ENCODE assay signal across 17 mouse cellular contexts in genomic region chr6:115968700-115969099, GRCm38 (mm10). TPM values are rescaled to one million over a fixed set of nuclear protein-coding genes. Genes with fewer than 3 reads are reported as not detected.
DNase-seq lines count a peak whose midpoint lies in the region; ATAC-seq and TF ChIP-seq lines count a peak whose summit lies in the region.
"Had no signal": no experiment of that assay in that cellular context is flagged by ENCODE, and none has a peak within 500 bp of the region (broad histone marks: within the 10 kb centered on the region; RNA-seq: fewer than 3 reads in every experiment).

No protein-coding gene starts in this region.

- H3K4me2 ChIP-seq in hindbrain, embryonic 12.5 days (replicated peaks) = no peak overlapping the region
- no peak overlapping the region for H3K4me2 ChIP-seq in hindbrain, embryonic 14.5 days (replicated peaks)
- H3K4me2 ChIP-seq in midbrain, embryonic 13.5 days (replicated peaks) = no peak overlapping the region

- no peaks in the 10 kb centered on the region for H3K9me3 ChIP-seq in hindbrain, embryonic 12.5 days (replicated peaks)
- H3K9me3 ChIP-seq in hindbrain, embryonic 14.5 days (ENCODE audit: control insufficient read depth, low read length) = no peaks in the 10 kb centered on the region
- H3K9me3 ChIP-seq in midbrain, embryonic 13.5 days = no peaks in the 10 kb centered on the region

- no peak overlapping the region for H3K27ac ChIP-seq in hindbrain, embryonic 12.5 days
- H3K27ac ChIP-seq in hindbrain, embryonic 14.5 days = no peak overlapping the region
- peak overlapping the region; percentile 26; the same call in 1 of the 2 replicates for H3K27ac ChIP-seq in bone marrow, adult 2 months (ENCODE audit: control insufficient read depth, insufficient read depth, low read depth, low read length, poor library complexity)
- H3K27ac ChIP-seq in midbrain, embryonic 13.5 days = no peak overlapping the region
- H3K27ac ChIP-seq: layer of hippocampus, adult 2 months had no signal

- H3K4me1 ChIP-seq in hindbrain, embryonic 12.5 days = peaks cover 32% of the 10 kb centered on the region
- peaks cover 12% of the 10 kb centered on the region for H3K4me1 ChIP-seq in hindbrain, embryonic 14.5 days (replicated peaks; ENCODE audit: control insufficient read depth, insufficient read depth, low read length)
- peaks cover 17% of the 10 kb centered on the region for H3K4me1 ChIP-seq in bone marrow, adult 2 months (ENCODE audit: control insufficient read depth, insufficient read depth, low read length)
- peaks cover 31% of the 10 kb centered on the region for H3K4me1 ChIP-seq in midbrain, embryonic 13.5 days (replicated peaks)

- no peak overlapping the region for H3K4me3 ChIP-seq in hindbrain, embryonic 12.5 days
- H3K4me3 ChIP-seq in hindbrain, embryonic 14.5 days (replicated peaks; ENCODE audit: low read length) = no peak overlapping the region
- no peak overlapping the region for H3K4me3 ChIP-seq in bone marrow, adult 2 months (replicated peaks; ENCODE audit: control insufficient read depth, low read depth, low read length)
- H3K4me3 ChIP-seq in midbrain, embryonic 13.5 days (replicated peaks) = no peak overlapping the region
- H3K4me3 ChIP-seq: layer of hippocampus, adult 2 months had no signal

- no peaks in the 10 kb centered on the region for H3K36me3 ChIP-seq in hindbrain, embryonic 12.5 days
- H3K36me3 ChIP-seq in hindbrain, embryonic 14.5 days (replicated peaks; ENCODE audit: control insufficient read depth, insufficient read depth) = no peaks in the 10 kb centered on the region
- H3K36me3 ChIP-seq in midbrain, embryonic 13.5 days = no peaks in the 10 kb centered on the region

- no peak overlapping the region for H3K9ac ChIP-seq in hindbrain, embryonic 12.5 days
- no peak overlapping the region for H3K9ac ChIP-seq in hindbrain, embryonic 14.5 days
- no peak overlapping the region for H3K9ac ChIP-seq in midbrain, embryonic 13.5 days (replicated peaks)

- no peak for TF ChIP-seq CTCF in bone marrow, adult 2 months (IDR thresholded peaks at IDR 0.05; ENCODE audit: control insufficient read depth, insufficient read depth, low read length)

- 73% methylated on average over 6 of the region's 6 CpGs for WGBS in hindbrain, embryonic 12.5 days
- WGBS in hindbrain, embryonic 14.5 days = 66% methylated on average over 6 of the region's 6 CpGs
- WGBS in bone marrow, adult 2 months = 50% methylated on average over 6 of the region's 6 CpGs
- WGBS in midbrain, embryonic 13.5 days = 66% methylated on average over 6 of the region's 6 CpGs

- peaks cover 3% of the 10 kb centered on the region; the same call in 1 of the 2 replicates for H3K27me3 ChIP-seq in hindbrain, embryonic 12.5 days
- no peaks in the 10 kb centered on the region for H3K27me3 ChIP-seq in hindbrain, embryonic 14.5 days (ENCODE audit: control insufficient read depth, insufficient read depth, low read length)
- no peaks in the 10 kb centered on the region for H3K27me3 ChIP-seq in midbrain, embryonic 13.5 days
- H3K27me3 ChIP-seq: Patski had no signal

- ATAC-seq in hindbrain, embryonic 12.5 days (ENCODE audit: low FRiP score) = peak; percentile 35; the same call in 1 of the 2 replicates
- ATAC-seq in hindbrain, embryonic 14.5 days (ENCODE audit: low FRiP score) = no peak
- ATAC-seq in midbrain, embryonic 13.5 days = peak; percentile 28; the same call in 1 of the 2 replicates
- ATAC-seq: Patski had no signal

- no peak for TF ChIP-seq POLR2A in bone marrow, adult 2 months (IDR thresholded peaks at IDR 0.05; ENCODE audit: borderline replicate concordance, control insufficient read depth, low read depth, low read length)

- no peak for DNase-seq in hindbrain, embryonic 14.5 days (ENCODE audit: low spot score)
- DNase-seq in cerebellum, postnatal 14 days = peak; percentile 62 to 68
- no peak for DNase-seq in urinary bladder, postnatal 14 days (ENCODE audit: low spot score)
- DNase-seq in heart, adult 9 months (ENCODE audit: low spot score in 2 of 2) = no peak
- DNase-seq in right cerebral cortex, adult 2 months (ENCODE audit: low spot score in 2 of 2) = no peak
- DNase-seq: adrenal gland, adult 2 months; heart, postnatal 14 days; kidney, adult 9 months; lung, postnatal 4 days; spleen, adult 18-20 months had no signal

RNA-seq across cellular contexts. Expression of gene H1foo, which starts 24.0 kb away (rescaled TPM):
- polyA plus RNA-seq in hindbrain, embryonic 12.5 days (2016; fragmentation: Nextera tagmentation; extraction: Ambion mirVana) = not detected in 2 replicates
- not detected in 2 replicates for polyA plus RNA-seq in hindbrain, embryonic 14.5 days (2014; fragmentation: Nextera tagmentation; extraction: Ambion mirVana)
- not detected in 2 replicates for polyA plus RNA-seq in bone marrow, adult 2 months (2011; ENCODE audit: insufficient read depth, insufficient read length, low replicate concordance, missing spikeins)
- polyA plus RNA-seq in midbrain, embryonic 13.5 days (2015; fragmentation: Nextera tagmentation; extraction: Ambion mirVana) = not detected in 2 replicates
- polyA plus RNA-seq: adrenal gland, adult 2 months; embryonic facial prominence, embryonic 14.5 days; liver, embryonic 16.5 days; Patski had no signal

RNA-seq across cellular contexts. Expression of gene Plxnd1, which starts 26.1 kb away (rescaled TPM):
- 21.9 and 24.5 TPM in 2 replicates for polyA plus RNA-seq in hindbrain, embryonic 12.5 days (2016; fragmentation: Nextera tagmentation; extraction: Ambion mirVana)
- 11.6 and 14.7 TPM in 2 replicates for polyA plus RNA-seq in hindbrain, embryonic 14.5 days (2014; fragmentation: Nextera tagmentation; extraction: Ambion mirVana)
- polyA plus RNA-seq in bone marrow, adult 2 months (2011; ENCODE audit: insufficient read depth, insufficient read length, low replicate concordance, missing spikeins) = 13.7 and 23.8 TPM in 2 replicates
- polyA plus RNA-seq in midbrain, embryonic 13.5 days (2015; fragmentation: Nextera tagmentation; extraction: Ambion mirVana) = 6.5 and 8.2 TPM in 2 replicates

RNA-seq across cellular contexts. Expression of gene Rho, which starts 37.2 kb away (rescaled TPM):
- 0.16 and 0.19 TPM in 2 replicates for polyA plus RNA-seq in hindbrain, embryonic 12.5 days (2016; fragmentation: Nextera tagmentation; extraction: Ambion mirVana)
- polyA plus RNA-seq in hindbrain, embryonic 14.5 days (2014; fragmentation: Nextera tagmentation; extraction: Ambion mirVana) = 0.08 and 0.53 TPM in 2 replicates
- polyA plus RNA-seq in bone marrow, adult 2 months (2011; ENCODE audit: insufficient read depth, insufficient read length, low replicate concordance, missing spikeins) = not detected in 2 replicates
- 0.05 and 0.21 TPM in 2 replicates for polyA plus RNA-seq in midbrain, embryonic 13.5 days (2015; fragmentation: Nextera tagmentation; extraction: Ambion mirVana)
- polyA plus RNA-seq: liver, embryonic 16.5 days had no signal

Comparison
In these comparisons a context has a peak if more than half of its experiments do, and no peak if none do; other contexts are left out.
1. DNase-seq: peak in cerebellum, postnatal 14 days (2 of 2); none in hindbrain, embryonic 14.5 days (single experiment), urinary bladder, postnatal 14 days (single experiment), heart, adult 9 months (0 of 2) and right cerebral cortex, adult 2 months (0 of 2).